Mouse (Mus musculus) lung, embryonic 14.5 days (tissue): Measurements from ENCODE around the gene Emid1. TPM values are rescaled to one million over a fixed set of nuclear protein-coding genes. Genes with fewer than 3 reads are reported as not detected.

ENCODE experiments used
- ATAC-seq: fragments of 200-750 bp; cut with Nextera tagmentation; 2 replicates; pipeline ENCODE4 v1.8.0; 2017; ENCODE audit warnings: mild to moderate bottlenecking, moderate TSS enrichment, moderate library complexity; ENCODE audit not compliant: insufficient read depth
- DNase-seq: peaks from one replicate; pipeline ENCODE4 v3.0.0-alpha.2; 2015
- H3K27ac ChIP-seq: fragments of 300-500 bp; sonication (generic); 2 replicates; pipeline ENCODE4 v1.5.1; 2014; ENCODE audit warnings: low read depth, mild to moderate bottlenecking, moderate library complexity
- H3K27me3 ChIP-seq: fragments of 300-500 bp; sonication (generic); 2 replicates; pipeline ENCODE4 v1.6.1; 2014; ENCODE audit warnings: low read length, control low read depth; ENCODE audit not compliant: insufficient read depth
- H3K36me3 ChIP-seq: fragments of 300-500 bp; sonication (generic); 2 replicates; pipeline ENCODE4 v1.6.1; 2014; ENCODE audit warnings: control low read depth; ENCODE audit not compliant: insufficient read depth
- H3K4me1 ChIP-seq: fragments of 300-500 bp; sonication (generic); 2 replicates; pipeline ENCODE4 v1.6.1; 2014; ENCODE audit warnings: antibody characterized with exemption, control low read depth; ENCODE audit not compliant: insufficient read depth
- H3K4me2 ChIP-seq: fragments of 300-500 bp; sonication (generic); 2 replicates; pipeline ENCODE4 v1.6.1; 2014; ENCODE audit warnings: mild to moderate bottlenecking
- H3K4me3 ChIP-seq: fragments of 300-500 bp; sonication (generic); 2 replicates; pipeline ENCODE4 v1.5.1; 2014; ENCODE audit warnings: low read depth, low read length
- H3K9ac ChIP-seq: fragments of 300-500 bp; sonication (generic); 2 replicates; pipeline ENCODE4 v1.6.1; 2014
- H3K9me3 ChIP-seq: fragments of 300-500 bp; sonication (generic); 2 replicates; pipeline ENCODE4 v1.6.1; 2016; ENCODE audit warnings: low read depth, low read length, control low read depth
- CTCF ChIP-seq: IDR thresholded peaks from 2 replicates; pipeline ENCODE4 v1.5.1; 2016; ENCODE audit warnings: antibody characterized with exemption, low read depth
- WGBS: fragments of 180-500 bp; shearing (Covaris S2); extraction: QIAGEN DNeasy Blood & Tissue Kit; methylation state at CpG from one replicate; pipeline ENCODE4 v1.1.7; 2014; 5-methylcytosine and 5-hydroxymethylcytosine counted together
- polyA plus RNA-seq: library from polyadenylated mRNA; unstranded; fragments of >200 nt; fragmentation: Nextera tagmentation; extraction: Ambion mirVana; gene quantifications from 2 replicates; pipeline ENCODE4 v1.2.1, GENCODE M21; 2014

Emid1 gene
- polyA plus RNA-seq, 1 experiment from 2014 or later: 52.1 TPM

DNA sequence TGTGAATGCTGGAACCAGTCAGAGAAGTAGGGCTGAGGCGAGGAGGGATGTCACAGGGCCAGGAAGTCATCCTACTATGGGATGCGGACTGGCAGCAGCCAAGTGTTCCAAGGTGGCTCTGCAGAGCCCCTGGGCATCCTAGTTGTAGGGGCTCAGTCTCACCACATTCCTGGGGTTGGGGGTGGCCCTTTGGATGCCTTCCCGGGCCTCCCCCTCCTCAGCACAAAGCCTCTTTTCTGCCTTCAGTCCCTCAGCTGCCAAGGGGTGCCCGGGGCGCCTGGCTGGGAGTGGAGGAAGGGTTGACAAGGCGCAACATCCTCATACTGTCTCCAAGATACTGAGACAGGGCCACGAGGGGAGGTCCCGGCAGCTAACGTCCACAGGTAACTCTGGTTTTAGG lies 2.1 kb downstream of the Emid1 start:
- no peak for ATAC-seq
- Histone ChIP-seq H3K27me3 (no peaks in the 10 kb centered on the region), H3K4me2 (no peak overlapping the region), H3K9me3 (no peaks in the 10 kb centered on the region), H3K4me3 (no peak overlapping the region), H3K36me3 (no peaks in the 10 kb centered on the region), H3K4me1 (peaks cover 14% of the 10 kb centered on the region), H3K9ac (no peak overlapping the region), H3K27ac (no peak overlapping the region)
- no peak for TF ChIP-seq CTCF
- WGBS: 63% methylated on average over 9 of the region's 9 CpGs
- no peak for DNase-seq

DNA sequence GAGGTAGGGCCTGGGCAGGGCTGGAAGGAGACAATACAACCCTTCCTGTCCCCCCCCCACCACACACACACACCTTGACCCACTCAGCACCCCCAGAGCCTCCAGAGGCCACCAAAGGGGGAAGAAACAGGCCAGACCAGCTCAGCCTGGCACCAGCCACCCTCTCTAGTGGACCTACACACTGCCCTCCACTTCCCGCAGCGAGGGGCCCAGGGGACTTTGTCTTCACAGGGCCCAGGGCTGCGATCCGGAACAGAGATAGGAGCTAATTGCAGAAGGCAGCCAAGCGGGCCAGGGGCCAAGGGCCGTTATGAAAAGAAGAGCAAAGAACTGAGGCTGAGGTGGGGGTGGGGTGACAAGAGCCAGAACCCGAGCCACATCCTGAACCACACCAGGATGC lies 2.8 kb downstream of the Emid1 start:
- DNase-seq: peak; percentile 33
- no peak for TF ChIP-seq CTCF
- H3K4me3 ChIP-seq: no peak overlapping the region
- no peak overlapping the region for H3K27ac ChIP-seq
- H3K9ac ChIP-seq: no peak overlapping the region
- no peaks in the 10 kb centered on the region for H3K27me3 ChIP-seq
- H3K36me3 ChIP-seq: no peaks in the 10 kb centered on the region
- H3K4me2 ChIP-seq: peak overlapping the region; percentile 21; the same call in 1 of the 2 replicates
- peaks cover 11% of the 10 kb centered on the region for H3K4me1 ChIP-seq
- ATAC-seq: no peak
- WGBS: 13% methylated on average over 7 of the region's 7 CpGs
- no peaks in the 10 kb centered on the region for H3K9me3 ChIP-seq

DNA sequence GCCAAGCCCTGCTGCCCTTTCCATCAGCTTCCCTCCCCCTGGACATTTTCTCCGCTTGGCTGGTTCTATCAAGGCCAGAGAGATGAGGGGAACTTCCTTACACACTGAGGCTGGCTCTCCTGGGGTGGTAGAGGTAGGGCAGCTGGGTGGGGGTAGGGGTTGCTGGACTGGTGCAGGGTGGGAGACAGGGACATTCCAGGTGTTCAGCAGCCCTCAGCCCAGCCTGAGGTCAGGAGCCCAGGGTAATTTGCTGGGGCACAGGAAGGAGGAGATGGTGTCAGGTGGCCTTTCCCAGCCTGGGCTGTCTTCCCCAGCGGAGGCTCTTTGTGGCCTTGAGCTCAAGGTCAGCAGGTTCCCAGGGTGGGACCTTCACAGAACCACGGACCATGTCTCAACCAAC lies 6.5 kb downstream of the Emid1 start:
- 78% methylated on average over 3 of the region's 3 CpGs for WGBS
- no peaks in the 10 kb centered on the region for H3K9me3 ChIP-seq
- no peaks in the 10 kb centered on the region for H3K27me3 ChIP-seq
- H3K4me3 ChIP-seq: no peak overlapping the region
- peaks cover 20% of the 10 kb centered on the region for H3K4me1 ChIP-seq
- H3K4me2 ChIP-seq: no peak overlapping the region
- DNase-seq (no peak), ATAC-seq (no peak)
- H3K36me3 ChIP-seq: no peaks in the 10 kb centered on the region
- no peak overlapping the region for H3K27ac ChIP-seq
- TF ChIP-seq CTCF: no peak
- no peak overlapping the region for H3K9ac ChIP-seq

DNA sequence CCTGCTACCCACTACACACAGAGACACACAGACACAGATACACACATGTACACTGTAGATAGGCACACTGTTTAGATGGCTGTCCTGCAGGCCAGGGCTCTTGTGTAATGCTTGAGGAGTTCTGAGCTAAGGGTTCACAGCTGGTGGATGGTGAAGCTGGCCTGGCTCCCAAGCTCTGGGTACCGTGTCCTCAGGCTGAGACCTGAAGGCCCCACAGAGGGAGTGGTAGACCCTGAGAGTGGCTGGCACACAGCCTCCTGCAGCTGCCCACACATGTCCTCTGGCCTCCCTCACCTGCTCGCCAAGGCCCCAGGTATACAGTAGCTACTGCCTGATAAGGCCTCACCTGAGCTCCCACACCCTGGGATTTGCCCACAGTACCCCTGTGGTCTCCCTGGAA lies 10.1 kb downstream of the Emid1 start:
- WGBS: 59% methylated on average over 2 of the region's 2 CpGs
- Histone ChIP-seq H3K4me2 (no peak overlapping the region), H3K9me3 (no peaks in the 10 kb centered on the region), H3K36me3 (no peaks in the 10 kb centered on the region), H3K9ac (no peak overlapping the region), H3K4me3 (no peak overlapping the region), H3K27ac (no peak overlapping the region), H3K27me3 (no peaks in the 10 kb centered on the region), H3K4me1 (peaks cover 24% of the 10 kb centered on the region)
- no peak for TF ChIP-seq CTCF
- ATAC-seq: 0 out of 2 replicates have a peak, but pooled peaks have one; percentile 7
- no peak for DNase-seq

DNA sequence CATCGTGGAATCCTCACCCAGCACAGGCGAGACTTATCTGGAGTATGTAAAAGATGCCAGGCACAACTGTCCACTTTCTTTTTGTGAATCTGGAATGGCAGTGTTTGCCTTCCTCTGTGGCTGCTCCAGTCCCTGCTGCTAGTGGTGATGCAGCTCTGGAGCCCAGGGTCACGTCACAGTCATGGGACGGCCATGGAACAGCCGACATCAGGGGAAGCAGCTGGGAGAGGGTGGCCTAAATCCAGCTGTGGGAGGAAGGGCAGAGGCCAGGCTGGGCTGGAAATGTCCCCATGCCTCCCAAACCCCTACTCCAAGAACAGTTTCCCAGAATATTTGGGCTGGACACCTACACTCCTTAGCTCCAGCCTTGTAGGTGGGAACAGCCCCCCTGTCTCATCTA lies 10.8 kb downstream of the Emid1 start:
- Histone ChIP-seq H3K9ac (no peak overlapping the region), H3K4me3 (no peak overlapping the region), H3K36me3 (no peaks in the 10 kb centered on the region), H3K27me3 (no peaks in the 10 kb centered on the region), H3K4me1 (peaks cover 24% of the 10 kb centered on the region), H3K27ac (peak overlapping the region; percentile 54), H3K9me3 (no peaks in the 10 kb centered on the region), H3K4me2 (no peak overlapping the region)
- no peak for TF ChIP-seq CTCF
- ATAC-seq (no peak), DNase-seq (no peak)
- 51% methylated on average over 5 of the region's 5 CpGs for WGBS

DNA sequence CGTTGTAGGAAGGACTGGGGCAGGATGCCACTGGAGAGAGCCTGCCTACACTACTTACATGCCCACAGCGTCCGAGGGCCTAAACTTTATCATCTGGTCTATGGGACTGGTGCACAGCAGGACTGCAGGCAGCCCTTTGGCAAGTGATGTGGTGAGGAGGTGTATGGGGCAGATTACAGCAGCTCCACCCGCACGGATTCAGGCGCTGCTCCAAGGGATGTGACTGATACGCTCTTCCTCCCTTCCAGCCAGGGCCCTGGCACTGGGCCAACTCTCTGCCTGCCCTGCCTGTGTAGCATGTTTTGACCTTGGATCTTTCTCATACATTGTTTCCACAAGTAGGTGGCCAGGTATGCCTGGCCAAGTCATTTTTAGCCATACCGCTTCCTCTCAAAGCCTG lies 11.4 kb downstream of the Emid1 start:
- Histone ChIP-seq H3K9ac (no peak overlapping the region), H3K27ac (peak overlapping the region; percentile 54), H3K4me2 (no peak overlapping the region), H3K9me3 (no peaks in the 10 kb centered on the region), H3K4me1 (peaks cover 24% of the 10 kb centered on the region), H3K27me3 (no peaks in the 10 kb centered on the region), H3K4me3 (no peak overlapping the region), H3K36me3 (no peaks in the 10 kb centered on the region)
- WGBS: 21% methylated on average over 8 of the region's 8 CpGs
- TF ChIP-seq CTCF: no peak
- DNase-seq (peak; percentile 83), ATAC-seq (peak; percentile 44; the same call in 1 of the 2 replicates)

DNA sequence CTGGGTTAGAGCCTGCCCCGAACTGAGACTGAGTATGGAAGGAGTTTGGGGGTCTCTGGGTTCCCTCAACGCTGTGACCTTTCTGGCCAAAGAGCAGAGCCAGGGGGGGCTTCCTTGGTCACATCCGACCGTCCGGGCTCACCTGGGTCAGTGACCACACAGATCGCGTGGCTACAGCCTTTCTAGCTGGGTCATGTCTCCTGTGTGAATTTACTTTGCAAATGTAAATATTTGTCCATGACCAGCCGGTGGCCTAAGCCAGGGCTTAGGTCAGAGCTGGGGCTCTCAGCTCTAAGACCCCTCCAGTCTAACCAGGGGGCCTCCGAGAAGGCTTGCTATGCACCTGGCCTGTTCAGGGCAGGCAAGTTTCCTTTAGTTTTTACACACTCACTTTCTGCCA lies 12.7 kb downstream of the Emid1 start:
- DNase-seq: no peak
- Histone ChIP-seq H3K4me3 (no peak overlapping the region), H3K4me1 (peaks cover 24% of the 10 kb centered on the region), H3K9ac (no peak overlapping the region), H3K27ac (no peak overlapping the region), H3K36me3 (no peaks in the 10 kb centered on the region), H3K9me3 (no peaks in the 10 kb centered on the region), H3K27me3 (no peaks in the 10 kb centered on the region), H3K4me2 (no peak overlapping the region)
- WGBS: 37% methylated on average over 9 of the region's 9 CpGs
- TF ChIP-seq CTCF: no peak
- no peak for ATAC-seq

DNA sequence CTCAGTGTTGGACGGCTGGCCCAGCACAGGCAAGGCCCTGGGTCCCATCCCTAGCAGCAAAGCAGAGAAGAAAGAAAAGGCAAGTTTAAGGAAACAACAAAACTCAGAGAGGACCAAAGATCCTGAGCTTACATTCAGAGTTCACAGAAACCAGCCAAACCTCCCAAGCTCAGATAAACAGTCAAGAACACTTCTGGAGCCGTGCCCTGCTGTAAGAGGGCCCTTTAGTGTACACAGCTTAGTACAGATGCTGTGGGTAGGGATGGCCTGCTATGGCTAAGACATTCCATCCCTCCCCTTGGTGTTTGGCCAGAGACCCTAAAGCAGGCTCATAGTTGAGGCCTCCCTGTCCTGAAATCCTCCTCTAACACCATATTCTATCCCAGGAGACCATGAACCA lies 13.4 kb downstream of the Emid1 start:
- no peak for ATAC-seq
- 40% methylated on average over 2 of the region's 2 CpGs for WGBS
- no peak overlapping the region for H3K4me3 ChIP-seq
- peak; percentile 68 for DNase-seq
- H3K9me3 ChIP-seq: no peaks in the 10 kb centered on the region
- peak overlapping the region; percentile 59; the same call in 1 of the 2 replicates for H3K27ac ChIP-seq
- no peaks in the 10 kb centered on the region for H3K36me3 ChIP-seq
- no peak overlapping the region for H3K9ac ChIP-seq
- no peaks in the 10 kb centered on the region for H3K27me3 ChIP-seq
- H3K4me2 ChIP-seq: no peak overlapping the region
- TF ChIP-seq CTCF: no peak
- H3K4me1 ChIP-seq: peaks cover 24% of the 10 kb centered on the region
